Mouse (Mus musculus) embryonic facial prominence, embryonic 11.5 days (tissue): ENCODE results near the gene 4931422A03Rik. TPM values are rescaled to one million over a fixed set of nuclear protein-coding genes. Genes with fewer than 3 reads are reported as not detected.

Source experiments
- ATAC-seq: fragments of 200-750 bp; cut with Nextera tagmentation; replicated peaks from 2 replicates; pipeline ENCODE4 v1.8.0; 2017; ENCODE audit warnings: low read depth; ENCODE audit not compliant: insufficient number of reproducible peaks, low FRiP score, low TSS enrichment
- DNase-seq: peaks from one replicate; pipeline ENCODE4 v3.0.0-alpha.2; 2015; ENCODE audit warnings: low spot score
- H3K27ac ChIP-seq: fragments of 300-500 bp; sonication (generic); replicated peaks from 2 replicates; pipeline ENCODE4 v1.5.1; 2014; ENCODE audit warnings: mild to moderate bottlenecking, low read depth, low read length, control low read depth
- H3K27me3 ChIP-seq: fragments of 300-500 bp; sonication (generic); 2 replicates; pipeline ENCODE4 v1.6.1; 2014; ENCODE audit warnings: mild to moderate bottlenecking, low read length, moderate library complexity, mixed read lengths; ENCODE audit not compliant: control insufficient read depth, insufficient read depth
- H3K36me3 ChIP-seq: fragments of 300-500 bp; sonication (generic); replicated peaks from 2 replicates; pipeline ENCODE4 v1.6.1; 2014; ENCODE audit warnings: low read depth, mild to moderate bottlenecking, low read length, moderate library complexity, mixed read lengths; ENCODE audit not compliant: control insufficient read depth, insufficient read depth
- H3K4me1 ChIP-seq: fragments of 300-500 bp; sonication (generic); 2 replicates; pipeline ENCODE4 v1.6.1; 2014; ENCODE audit warnings: low read length, mixed read lengths; ENCODE audit not compliant: control insufficient read depth, insufficient read depth
- H3K4me2 ChIP-seq: fragments of 300-500 bp; sonication (generic); 2 replicates; pipeline ENCODE4 v1.6.1; 2014; ENCODE audit warnings: low read depth, mild to moderate bottlenecking, control low read depth, low read length, moderate library complexity
- H3K4me3 ChIP-seq: fragments of 300-500 bp; sonication (generic); 2 replicates; pipeline ENCODE4 v1.5.1; 2014; ENCODE audit warnings: low read depth, low read length, control low read depth
- H3K9ac ChIP-seq: fragments of 300-500 bp; sonication (generic); replicated peaks from 2 replicates; pipeline ENCODE4 v1.6.1; 2014; ENCODE audit warnings: mild to moderate bottlenecking, control low read depth, low read length
- H3K9me3 ChIP-seq: fragments of 300-500 bp; sonication (generic); replicated peaks from 2 replicates; pipeline ENCODE4 v1.6.1; 2016; ENCODE audit warnings: mild to moderate bottlenecking, low read length, inconsistent platforms, mixed read lengths; ENCODE audit not compliant: control insufficient read depth
- WGBS: fragments of 180-500 bp; shearing (Covaris S2); extraction: QIAGEN DNeasy Blood & Tissue Kit; methylation state at CpG from one replicate; pipeline ENCODE4 v1.1.7; 2014; 5-methylcytosine and 5-hydroxymethylcytosine counted together
- polyA plus RNA-seq: library from polyadenylated mRNA; unstranded; fragments of >200 nt; fragmentation: Nextera tagmentation; extraction: Ambion mirVana; gene quantifications from 2 replicates; pipeline ENCODE4 v1.2.1, GENCODE M21; 2014

4931422A03Rik gene
- polyA plus RNA-seq, 1 experiment from 2014 or later = 1.1 TPM

GRCm38 (mm10) chr2:103927610-103928145 is 100.5 kb downstream of the 4931422A03Rik start:
- Histone ChIP-seq H3K9ac (no peak overlapping the region), H3K4me3 (no peak overlapping the region), H3K4me1 (no peaks in the 10 kb centered on the region), H3K27me3 (no peaks in the 10 kb centered on the region), H3K9me3 (no peaks in the 10 kb centered on the region), H3K4me2 (no peak overlapping the region), H3K27ac (no peak overlapping the region), H3K36me3 (no peaks in the 10 kb centered on the region)
- WGBS = 33% methylated on average over 1 of the region's 1 CpGs
- ATAC-seq = no peak
- no peak for DNase-seq

- 87% methylated on average over 4 of the region's 4 CpGs for WGBS
- H3K27me3 ChIP-seq = no peaks in the 10 kb centered on the region
Measured at GRCm38 (mm10) chr2:103926586-103927113, 101.5 kb downstream of the 4931422A03Rik start.

GRCm38 (mm10) chr2:103919488-103919887 is 108.7 kb downstream of the 4931422A03Rik start:
- Histone ChIP-seq H3K9ac (no peak overlapping the region), H3K4me3 (no peak overlapping the region), H3K36me3 (no peaks in the 10 kb centered on the region), H3K27ac (no peak overlapping the region), H3K4me1 (no peaks in the 10 kb centered on the region), H3K9me3 (no peaks in the 10 kb centered on the region), H3K4me2 (no peak overlapping the region), H3K27me3 (no peaks in the 10 kb centered on the region)
- WGBS = 90% methylated on average over 6 of the region's 6 CpGs
- ATAC-seq (no peak), DNase-seq (no peak)

More at GRCm38 (mm10) chr2:103926586-103927113, 101.5 kb downstream of the 4931422A03Rik start:
- H3K36me3 ChIP-seq = no peaks in the 10 kb centered on the region
- no peak overlapping the region for H3K4me2 ChIP-seq
- ATAC-seq (no peak), DNase-seq (no peak)
- H3K9ac ChIP-seq = no peak overlapping the region
- H3K4me3 ChIP-seq = no peak overlapping the region
- H3K4me1 ChIP-seq = no peaks in the 10 kb centered on the region
- no peak overlapping the region for H3K27ac ChIP-seq
- H3K9me3 ChIP-seq = no peaks in the 10 kb centered on the region

- Histone ChIP-seq H3K9me3 (no peaks in the 10 kb centered on the region), H3K27ac (no peak overlapping the region), H3K27me3 (no peaks in the 10 kb centered on the region), H3K9ac (no peak overlapping the region), H3K4me2 (no peak overlapping the region), H3K36me3 (no peaks in the 10 kb centered on the region), H3K4me1 (no peaks in the 10 kb centered on the region), H3K4me3 (no peak overlapping the region)
- DNase-seq = no peak
- WGBS = 80% methylated on average over 2 of the region's 2 CpGs
- ATAC-seq = no peak
Measured at GRCm38 (mm10) chr2:103918375-103918774, 109.8 kb downstream of the 4931422A03Rik start.

GRCm38 (mm10) chr2:103917375-103917774 is 110.8 kb downstream of the 4931422A03Rik start:
- no peak for ATAC-seq
- no peak for DNase-seq
- Histone ChIP-seq H3K27ac (no peak overlapping the region), H3K4me2 (no peak overlapping the region), H3K36me3 (no peaks in the 10 kb centered on the region), H3K4me1 (no peaks in the 10 kb centered on the region), H3K9me3 (no peaks in the 10 kb centered on the region), H3K9ac (no peak overlapping the region), H3K4me3 (no peak overlapping the region), H3K27me3 (no peaks in the 10 kb centered on the region)
- WGBS = 77% methylated on average over 5 of the region's 5 CpGs

Other genes with a start within 250 kb of the 4931422A03Rik start
- gene Caprin1, start 230.7 kb downstream of the 4931422A03Rik start, polyA plus RNA-seq = 622 and 665 TPM in 2 replicates
- 16.2 and 18.8 TPM in 2 replicates for gene Lmo2, start 70.4 kb downstream of the 4931422A03Rik start, polyA plus RNA-seq
- gene Fbxo3, start 640 bp downstream of the 4931422A03Rik start, polyA plus RNA-seq = 62.3 and 63.3 TPM in 2 replicates
- gene Gm10912, start 37.5 kb upstream of the 4931422A03Rik start, polyA plus RNA-seq = not detected in 2 replicates
- gene Gm10799, start 40.2 kb upstream of the 4931422A03Rik start, polyA plus RNA-seq = not detected in 2 replicates
- gene Cd59b, start 41.5 kb upstream of the 4931422A03Rik start, polyA plus RNA-seq = 3.7 and 4.1 TPM in 2 replicates
- gene Cd59a, start 67.4 kb upstream of the 4931422A03Rik start, polyA plus RNA-seq = 21.3 and 27.3 TPM in 2 replicates
- not detected in 2 replicates for gene A930018P22Rik, start 94.4 kb upstream of the 4931422A03Rik start, polyA plus RNA-seq